Mouse (Mus musculus) CH12.LX (cell line): ENCODE results near the gene Nat10. TPM values are rescaled to one million over a fixed set of nuclear protein-coding genes. Genes with fewer than 3 reads are reported as not detected.

ENCODE experiments used
- DNase-seq: peaks from one replicate; pipeline ENCODE4 v3.0.0-alpha.2; 2013; ENCODE audit errors: extremely low read depth
- H3K27ac ChIP-seq: 2 replicates; pipeline ENCODE4 v1.5.1; 2012; ENCODE audit warnings: low read depth, mild to moderate bottlenecking, control low read depth, moderate library complexity; ENCODE audit not compliant: insufficient read depth
- H3K27me3 ChIP-seq: replicated peaks from 2 replicates; pipeline ENCODE3; 2012; ENCODE audit warnings: inconsistent platforms
- H3K36me3 ChIP-seq, 2 experiments: replicated peaks in 1 of 2; 2 replicates each; pipeline versions ENCODE3 to v1.6.1; 2012; ENCODE audit warnings: inconsistent platforms in 1 of 2, low read length in 1 of 2, mild to moderate bottlenecking in 1 of 2, mixed read lengths in 1 of 2, moderate library complexity in 1 of 2; ENCODE audit not compliant: control insufficient read depth in 1 of 2, insufficient read depth in 1 of 2
- H3K4me1 ChIP-seq, 2 experiments: 2 replicates each; pipeline ENCODE4 v1.6.1; 2012; ENCODE audit warnings: inconsistent platforms in 1 of 2, moderate library complexity in 1 of 2; ENCODE audit not compliant: insufficient read depth in 2 of 2, control insufficient read depth in 1 of 2
- H3K4me2 ChIP-seq: 2 replicates; pipeline ENCODE4 v1.6.1; 2012; ENCODE audit warnings: low read depth, mild to moderate bottlenecking, control low read depth; ENCODE audit not compliant: poor library complexity, insufficient read depth, severe bottlenecking
- H3K4me3 ChIP-seq, 3 experiments: fragments of 150-350 bp in 1 of 3; sonication (generic) in 1 of 3; replicated peaks in 1 of 3; 2 replicates each; pipeline versions ENCODE3 to v1.5.1; 2011 to 2012; ENCODE audit warnings: low read depth in 2 of 3, low read length in 2 of 3, mild to moderate bottlenecking in 2 of 3, moderate library complexity in 2 of 3, control low read depth in 1 of 3, improper control_type of control experiment in 1 of 3, inconsistent platforms in 1 of 3, mixed read lengths in 1 of 3; ENCODE audit not compliant: poor library complexity in 1 of 3
- H3K79me2 ChIP-seq: replicated peaks from 2 replicates; pipeline ENCODE4 v1.6.1; 2012; ENCODE audit warnings: mild to moderate bottlenecking, moderate library complexity; ENCODE audit not compliant: control insufficient read depth, poor library complexity, insufficient read depth, severe bottlenecking; ENCODE audit errors: extremely low read depth
- H3K9ac ChIP-seq: 2 replicates; pipeline ENCODE4 v1.6.1; 2012; ENCODE audit warnings: low read depth, mild to moderate bottlenecking, control low read depth, moderate library complexity; ENCODE audit not compliant: insufficient read depth
- H3K9me3 ChIP-seq: replicated peaks from 2 replicates; pipeline ENCODE3; 2012; ENCODE audit warnings: low read length, inconsistent platforms, mixed read lengths
- BHLHE40 ChIP-seq: IDR thresholded peaks from 2 replicates; pipeline ENCODE4 v1.6.1; 2011; ENCODE audit warnings: mild to moderate bottlenecking, low read depth, low read length, improper control_type of control experiment
- CHD1 ChIP-seq: IDR thresholded peaks from 2 replicates; pipeline ENCODE4 v1.6.1; 2012; ENCODE audit warnings: low read depth, low read length, improper control_type of control experiment, inconsistent platforms
- CTCF ChIP-seq, 2 experiments: IDR thresholded peaks in 1 of 2; conservative IDR thresholded peaks in 1 of 2; 2 replicates each; pipeline ENCODE4 v1.5.1; 2011 to 2012; ENCODE audit warnings: low read depth in 2 of 2, low read length in 2 of 2, improper control_type of control experiment in 1 of 2, inconsistent platforms in 1 of 2, mild to moderate bottlenecking in 1 of 2, moderate library complexity in 1 of 2
- E2F4 ChIP-seq: IDR thresholded peaks from 2 replicates; pipeline ENCODE4 v1.6.1; 2011; ENCODE audit warnings: low read depth, low read length, improper control_type of control experiment; ENCODE audit not compliant: insufficient replicate concordance
- ELF1 ChIP-seq: IDR thresholded peaks from 2 replicates; pipeline ENCODE4 v1.6.1; 2014; ENCODE audit warnings: low read depth, mild to moderate bottlenecking, inconsistent platforms, low read length, improper control_type of control experiment
- ETS1 ChIP-seq: conservative IDR thresholded peaks from 2 replicates; pipeline ENCODE4 v1.6.1; 2012; ENCODE audit warnings: low read depth, mild to moderate bottlenecking, inconsistent platforms, low read length, improper control_type of control experiment, moderate library complexity
- JUND ChIP-seq: conservative IDR thresholded peaks from 2 replicates; pipeline ENCODE4 v1.6.1; 2011; ENCODE audit warnings: low read depth, low read length, improper control_type of control experiment
- KAT2A ChIP-seq: IDR thresholded peaks from 2 replicates; pipeline ENCODE4 v1.6.1; 2012; ENCODE audit warnings: low read length, improper control_type of control experiment, inconsistent platforms; ENCODE audit not compliant: insufficient replicate concordance
- MAX ChIP-seq: IDR thresholded peaks from 2 replicates; pipeline ENCODE4 v1.6.1; 2011; ENCODE audit warnings: low read length, improper control_type of control experiment
- MAZ ChIP-seq: IDR thresholded peaks from 2 replicates; pipeline ENCODE4 v1.6.1; 2012; ENCODE audit warnings: low read depth, mild to moderate bottlenecking, inconsistent platforms, low read length, improper control_type of control experiment, moderate library complexity
- MEF2A ChIP-seq: IDR thresholded peaks from 2 replicates; pipeline ENCODE4 v1.6.1; 2014; ENCODE audit warnings: low read depth, mild to moderate bottlenecking, inconsistent platforms, low read length, improper control_type of control experiment, borderline replicate concordance
- NELFE ChIP-seq: IDR thresholded peaks from 2 replicates; pipeline ENCODE4 v1.6.1; 2011; ENCODE audit warnings: low read depth, low read length, improper control_type of control experiment
- NRF1 ChIP-seq: IDR thresholded peaks from 2 replicates; pipeline ENCODE4 v1.6.1; 2014; ENCODE audit warnings: low read depth, mild to moderate bottlenecking, inconsistent platforms, low read length, improper control_type of control experiment, moderate library complexity
- PAX5 ChIP-seq: IDR thresholded peaks from 2 replicates; pipeline ENCODE4 v1.6.1; 2012; ENCODE audit warnings: low read length, inconsistent platforms, mixed read lengths
- POLR2A ChIP-seq: IDR thresholded peaks from 2 replicates; pipeline ENCODE4 v1.6.1; 2011; ENCODE audit warnings: low read depth, mild to moderate bottlenecking, improper control_type of control experiment, low read length
- POLR2AphosphoS2 ChIP-seq: IDR thresholded peaks from 2 replicates; pipeline ENCODE4 v1.6.1; 2011; ENCODE audit warnings: low read depth, low read length, improper control_type of control experiment
- RAD21 ChIP-seq: IDR thresholded peaks from 2 replicates; pipeline ENCODE4 v1.6.1; 2011; ENCODE audit warnings: low read depth, mild to moderate bottlenecking, low read length, improper control_type of control experiment, moderate library complexity
- RCOR1 ChIP-seq: conservative IDR thresholded peaks from 2 replicates; pipeline ENCODE4 v1.6.1; 2012; ENCODE audit warnings: low read depth, mild to moderate bottlenecking, inconsistent platforms, low read length, improper control_type of control experiment
- SIN3A ChIP-seq: IDR thresholded peaks from 2 replicates; pipeline ENCODE4 v1.6.1; 2012; ENCODE audit warnings: low read length, improper control_type of control experiment, inconsistent platforms
- SMC3 ChIP-seq: IDR thresholded peaks from 2 replicates; pipeline ENCODE4 v1.6.1; 2011; ENCODE audit warnings: low read depth, low read length, improper control_type of control experiment
- TBP ChIP-seq: conservative IDR thresholded peaks from 2 replicates; pipeline ENCODE4 v1.6.1; 2011; ENCODE audit warnings: low read depth, low read length, improper control_type of control experiment
- TCF12 ChIP-seq: IDR thresholded peaks from 2 replicates; pipeline ENCODE4 v1.6.1; 2014; ENCODE audit warnings: low read depth, mild to moderate bottlenecking, inconsistent platforms, low read length, improper control_type of control experiment
- UBTF ChIP-seq: IDR thresholded peaks from 2 replicates; pipeline ENCODE4 v1.6.1; 2012; ENCODE audit warnings: low read depth, mild to moderate bottlenecking, inconsistent platforms, low read length, improper control_type of control experiment, moderate library complexity
- USF2 ChIP-seq: conservative IDR thresholded peaks from 2 replicates; pipeline ENCODE4 v1.6.1; 2011; ENCODE audit warnings: low read depth, low read length, improper control_type of control experiment
- ZC3H11A ChIP-seq: IDR thresholded peaks from 2 replicates; pipeline ENCODE4 v1.6.1; 2012; ENCODE audit warnings: low read depth, mild to moderate bottlenecking, inconsistent platforms, low read length, improper control_type of control experiment
- ZKSCAN1 ChIP-seq: IDR thresholded peaks from 2 replicates; pipeline ENCODE4 v1.6.1; 2012; ENCODE audit warnings: low read depth, inconsistent platforms, low read length, improper control_type of control experiment, borderline replicate concordance
- ZMIZ1 ChIP-seq: IDR thresholded peaks from 2 replicates; pipeline ENCODE4 v1.6.1; 2012; ENCODE audit warnings: low read depth, mild to moderate bottlenecking, inconsistent platforms, low read length, improper control_type of control experiment
- dilution Hi-C: fragments of 300-500 bp; cut with MboI; formaldehyde crosslinking; loops from 2 replicates; pipeline ENCODE4 v1.14.3; 2020; ENCODE audit warnings: low sequenced_read_pairs; ENCODE audit not compliant: extremely low pct_unique_long_range_greater_than_20kb, extremely low pct_ligation_motif_present
- in situ Hi-C: fragments of 300-500 bp; cut with MboI; formaldehyde crosslinking; loops from 3 replicates; pipeline ENCODE4 v1.14.3; 2019; ENCODE audit warnings: low sequenced_read_pairs, low pct_ligation_motif_present, low pct_unique_long_range_greater_than_20kb, mixed read lengths
- polyA plus RNA-seq: library from polyadenylated mRNA; unstranded; fragments of >175 nt; gene quantifications from 2 replicates; pipeline ENCODE4 v1.2.1, GENCODE M21; 2012; ENCODE audit warnings: low read depth; ENCODE audit not compliant: insufficient read length
- total RNA-seq, 2 experiments: library from RNA; depleted of rRNA; stranded (reverse); fragments of 300-350 nt in 1 of 2; fragments of >200 nt in 1 of 2; gene quantifications; 2 replicates each; pipeline ENCODE4 v1.2.3; 2012 to 2014

The Nat10 gene
- total and polyA plus RNA-seq, 3 experiments: 31.0 to 83.6 (median 36.0) TPM

DNA sequence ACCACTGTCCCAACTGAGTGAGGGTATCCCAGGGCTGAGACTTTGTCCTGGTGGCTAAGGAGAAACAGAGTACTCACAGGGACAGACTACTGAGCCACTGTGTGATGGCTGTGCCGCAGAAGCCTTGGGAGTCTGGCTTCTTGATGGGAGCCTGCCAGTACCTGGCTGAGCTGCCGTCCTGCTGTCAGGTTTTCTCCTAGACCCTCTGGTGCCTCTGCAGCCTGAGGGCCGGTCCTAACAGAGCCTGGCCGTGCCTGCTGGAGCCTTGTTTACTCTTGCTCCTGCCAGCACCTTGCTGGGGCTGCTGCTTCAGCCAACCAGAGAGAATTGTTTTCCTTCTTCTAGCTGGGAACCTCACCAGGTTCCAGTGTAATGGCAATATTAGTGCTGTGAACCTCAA is 46.7 kb downstream of the Nat10 start:
- Histone ChIP-seq H3K36me3 (peaks cover 49 to 98% of the 10 kb centered on the region in 2 experiments), H3K27me3 (no peaks in the 10 kb centered on the region), H3K4me2 (no peak overlapping the region), H3K4me1 (peaks cover 0 to 6% of the 10 kb centered on the region in 2 experiments; a peak in 3 of 4 replicates), H3K9me3 (no peaks in the 10 kb centered on the region), H3K27ac (no peak overlapping the region), H3K9ac (no peak overlapping the region), H3K4me3 (no peak overlapping the region), H3K79me2 (no peaks in the 10 kb centered on the region)
- TF ChIP-seq NELFE: no peak
- TF ChIP-seq MAZ: no peak
- no peak for TF ChIP-seq TBP
- TF ChIP-seq E2F4: no peak
- no peak for TF ChIP-seq MAX
- TF ChIP-seq JUND: no peak
- TF ChIP-seq CHD1: no peak
- TF ChIP-seq TCF12: no peak
- no peak for TF ChIP-seq ZMIZ1
- no peak for TF ChIP-seq ZC3H11A
- TF ChIP-seq RCOR1: no peak
- TF ChIP-seq CTCF (conservative IDR thresholded peaks at IDR 0.05 in 1 of 2, IDR thresholded peaks at IDR 0.05 in 1 of 2; ENCODE audit: low read depth in 2 of 2, low read length in 2 of 2): no peak
- no peak for TF ChIP-seq KAT2A
- no peak for TF ChIP-seq PAX5
- TF ChIP-seq ELF1: no peak
- DNase-seq: no peak
- in situ Hi-C loops: loop anchor here (25.0 kb wide), 1 partner anchor 252 kb away; no protein-coding TSS in a partner anchor
- dilution Hi-C loops: no loop called here

GRCm38 (mm10) chr2:103713831-103714230 is 47.2 kb downstream of the Nat10 start:
- H3K79me2 ChIP-seq: no peaks in the 10 kb centered on the region
- TF ChIP-seq ELF1 (no peak), SMC3 (no peak), NRF1 (no peak), TBP (no peak), CTCF (conservative IDR thresholded peaks at IDR 0.05 in 1 of 2, IDR thresholded peaks at IDR 0.05 in 1 of 2; ENCODE audit: low read depth in 2 of 2, low read length in 2 of 2) (no peak), BHLHE40 (no peak), RAD21 (no peak), POLR2AphosphoS2 (no peak), ETS1 (no peak), MEF2A (no peak), KAT2A (no peak), RCOR1 (no peak), PAX5 (no peak), ZKSCAN1 (no peak), USF2 (no peak), UBTF (no peak), POLR2A (no peak), SIN3A (no peak)
- TF ChIP-seq, all 38 proteins: peak for 0
- Histone ChIP-seq H3K9me3 (no peaks in the 10 kb centered on the region), H3K36me3 (peaks cover 51 to 99% of the 10 kb centered on the region in 2 experiments), H3K4me2 (no peak overlapping the region), H3K27ac (no peak overlapping the region), H3K27me3 (no peaks in the 10 kb centered on the region), H3K4me3 (no peak overlapping the region), H3K4me1 (peaks cover 0 to 6% of the 10 kb centered on the region in 2 experiments; a peak in 3 of 4 replicates), H3K9ac (no peak overlapping the region)
- in situ Hi-C loops: loop anchor here (25.0 kb wide), 1 partner anchor 252 kb away; no protein-coding TSS in a partner anchor
- DNase-seq: no peak
- dilution Hi-C loops: no loop called here
